Mouse (Mus musculus) kidney, embryonic 14.5 days (tissue): ENCODE results near the gene Them7. TPM values are rescaled to one million over a fixed set of nuclear protein-coding genes. Genes with fewer than 3 reads are reported as not detected.

Source experiments
- ATAC-seq: fragments of 200-750 bp; cut with Nextera tagmentation; 2 replicates; pipeline ENCODE4 v1.8.0; 2017; ENCODE audit warnings: moderate number of reproducible peaks, mild to moderate bottlenecking, moderate TSS enrichment, moderate library complexity; ENCODE audit not compliant: low FRiP score, low TSS enrichment
- H3K27ac ChIP-seq: fragments of 300-500 bp; sonication (generic); 2 replicates; pipeline ENCODE4 v1.5.1; 2014; ENCODE audit warnings: low read depth, mild to moderate bottlenecking, low read length, moderate library complexity, mixed read lengths
- H3K27me3 ChIP-seq: fragments of 300-500 bp; sonication (generic); 2 replicates; pipeline ENCODE4 v1.6.1; 2014; ENCODE audit warnings: mild to moderate bottlenecking, low read length; ENCODE audit not compliant: control insufficient read depth, insufficient read depth
- H3K36me3 ChIP-seq: fragments of 300-500 bp; sonication (generic); 2 replicates; pipeline ENCODE4 v1.6.1; 2014; ENCODE audit warnings: low read length, mixed read lengths; ENCODE audit not compliant: control insufficient read depth, insufficient read depth
- H3K4me1 ChIP-seq: fragments of 300-500 bp; sonication (generic); 2 replicates; pipeline ENCODE4 v1.6.1; 2014; ENCODE audit warnings: low read length, mixed read lengths; ENCODE audit not compliant: control insufficient read depth, insufficient read depth
- H3K4me2 ChIP-seq: fragments of 300-500 bp; sonication (generic); replicated peaks from 2 replicates; pipeline ENCODE4 v1.6.1; 2014; ENCODE audit warnings: low read depth, mild to moderate bottlenecking, low read length
- H3K4me3 ChIP-seq: fragments of 300-500 bp; sonication (generic); 2 replicates; pipeline ENCODE4 v1.5.1; 2014; ENCODE audit warnings: mild to moderate bottlenecking, low read length
- H3K9ac ChIP-seq: fragments of 300-500 bp; sonication (generic); 2 replicates; pipeline ENCODE4 v1.6.1; 2014; ENCODE audit warnings: low read depth, mild to moderate bottlenecking, low read length, moderate library complexity
- H3K9me3 ChIP-seq: fragments of 300-500 bp; sonication (generic); 2 replicates; pipeline ENCODE4 v1.6.1; 2016; ENCODE audit warnings: low read length; ENCODE audit not compliant: control insufficient read depth
- WGBS: fragments of 180-500 bp; shearing (Covaris S2); extraction: QIAGEN DNeasy Blood & Tissue Kit; methylation state at CpG from one replicate; pipeline ENCODE4 v1.1.7; 2014; 5-methylcytosine and 5-hydroxymethylcytosine counted together
- polyA plus RNA-seq: library from polyadenylated mRNA; unstranded; fragments of >200 nt; fragmentation: Nextera tagmentation; extraction: Ambion mirVana; gene quantifications from 2 replicates; pipeline ENCODE4 v1.2.1, GENCODE M21; 2014

Them7 gene
- polyA plus RNA-seq, 1 experiment from 2014 or later, result 0.89 TPM

- WGBS, result 52% methylated on average over 13 of the region's 13 CpGs
- Histone ChIP-seq H3K4me2 (no peak overlapping the region), H3K27me3 (no peaks in the 10 kb centered on the region), H3K9ac (no peak overlapping the region), H3K4me3 (no peak overlapping the region), H3K36me3 (no peaks in the 10 kb centered on the region), H3K9me3 (no peaks in the 10 kb centered on the region), H3K27ac (no peak overlapping the region), H3K4me1 (no peaks in the 10 kb centered on the region)
- ATAC-seq, result no peak
Observed at GRCm38 (mm10) chr2:105311414-105311813, 87.3 kb downstream of the Them7 start.

DNA sequence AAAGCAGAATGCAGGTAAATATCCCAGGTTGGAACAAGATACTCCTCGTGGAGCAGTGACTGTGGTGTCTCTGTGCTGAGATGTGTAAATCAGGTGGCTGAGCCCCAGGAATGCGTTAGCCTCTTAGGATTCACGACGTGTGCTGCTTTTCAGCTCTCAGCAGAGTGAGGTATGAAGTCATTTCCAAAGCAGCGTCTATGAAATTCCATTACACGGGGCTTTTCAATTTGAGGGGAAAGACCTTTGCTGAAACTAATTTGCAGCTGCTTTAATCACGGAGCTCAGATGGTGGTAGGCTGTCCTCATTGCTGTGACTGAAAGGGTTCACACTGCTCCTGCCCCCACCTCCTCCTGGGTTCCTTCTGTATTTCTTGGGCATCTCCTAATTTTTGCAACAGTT, 87.9 kb downstream of the Them7 start:
- H3K9ac ChIP-seq, result no peak overlapping the region
- no peaks in the 10 kb centered on the region for H3K4me1 ChIP-seq
- no peak overlapping the region for H3K27ac ChIP-seq
- WGBS, result 9% methylated on average over 7 of the region's 7 CpGs
- H3K36me3 ChIP-seq, result no peaks in the 10 kb centered on the region
- ATAC-seq, result no peak
- no peaks in the 10 kb centered on the region for H3K27me3 ChIP-seq
- H3K9me3 ChIP-seq, result no peaks in the 10 kb centered on the region
- no peak overlapping the region for H3K4me2 ChIP-seq
- no peak overlapping the region for H3K4me3 ChIP-seq

DNA sequence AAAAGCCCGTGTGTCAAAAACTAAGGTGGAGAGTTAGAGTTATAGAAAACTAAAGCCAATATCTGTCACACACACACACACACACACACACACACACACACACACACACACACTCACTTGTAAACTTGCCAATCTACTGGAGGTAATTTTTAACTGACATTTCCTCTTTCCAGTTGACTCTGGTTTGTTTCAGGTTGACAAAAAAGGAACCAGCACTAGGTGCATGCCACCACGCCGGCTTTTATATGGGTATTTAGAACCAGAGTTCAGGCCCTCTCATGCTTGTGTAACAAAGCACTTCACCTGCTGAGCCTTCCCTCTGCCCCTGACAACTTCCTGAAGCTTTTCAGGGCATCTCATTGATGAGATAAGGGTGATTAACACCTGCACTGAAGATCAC, 89.0 kb downstream of the Them7 start:
- H3K36me3 ChIP-seq, result no peaks in the 10 kb centered on the region
- H3K27me3 ChIP-seq, result no peaks in the 10 kb centered on the region
- H3K27ac ChIP-seq, result no peak overlapping the region
- ATAC-seq, result no peak
- H3K4me1 ChIP-seq, result no peaks in the 10 kb centered on the region
- no peak overlapping the region for H3K4me3 ChIP-seq
- no peak overlapping the region for H3K9ac ChIP-seq
- no peaks in the 10 kb centered on the region for H3K9me3 ChIP-seq
- H3K4me2 ChIP-seq, result no peak overlapping the region
- WGBS, result 51% methylated on average over 3 of the region's 3 CpGs

- Histone ChIP-seq H3K4me1 (no peaks in the 10 kb centered on the region), H3K27ac (no peak overlapping the region), H3K9me3 (no peaks in the 10 kb centered on the region), H3K9ac (no peak overlapping the region), H3K4me3 (no peak overlapping the region), H3K36me3 (no peaks in the 10 kb centered on the region), H3K4me2 (no peak overlapping the region), H3K27me3 (no peaks in the 10 kb centered on the region)
- ATAC-seq, result no peak
- 68% methylated on average over 13 of the region's 13 CpGs for WGBS
Observed at GRCm38 (mm10) chr2:105317556-105318184, 93.5 kb downstream of the Them7 start.

DNA sequence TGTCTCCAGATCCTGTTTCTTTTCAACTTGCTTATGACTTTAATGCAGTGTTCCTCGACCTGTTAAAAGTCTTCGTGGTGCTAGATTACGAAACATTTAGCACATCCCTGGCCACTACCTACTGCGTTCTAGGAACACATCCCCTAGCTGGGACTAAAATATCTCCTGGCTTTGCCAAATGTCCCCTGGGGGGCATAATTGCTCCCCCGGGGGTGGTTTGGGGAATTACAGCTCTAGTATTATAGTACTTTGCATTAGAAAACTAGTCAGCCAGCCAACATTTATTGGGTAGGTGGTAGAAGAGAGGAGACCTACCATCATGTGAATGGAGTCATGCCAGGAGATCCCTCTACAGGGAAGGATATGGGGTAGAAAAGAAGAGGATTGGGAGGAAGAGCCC, 101.9 kb downstream of the Them7 start:
- Histone ChIP-seq H3K4me3 (no peak overlapping the region), H3K4me2 (no peak overlapping the region), H3K4me1 (no peaks in the 10 kb centered on the region), H3K36me3 (no peaks in the 10 kb centered on the region), H3K9me3 (no peaks in the 10 kb centered on the region), H3K9ac (no peak overlapping the region), H3K27ac (no peak overlapping the region), H3K27me3 (no peaks in the 10 kb centered on the region)
- 91% methylated on average over 5 of the region's 5 CpGs for WGBS
- no peak for ATAC-seq

DNA sequence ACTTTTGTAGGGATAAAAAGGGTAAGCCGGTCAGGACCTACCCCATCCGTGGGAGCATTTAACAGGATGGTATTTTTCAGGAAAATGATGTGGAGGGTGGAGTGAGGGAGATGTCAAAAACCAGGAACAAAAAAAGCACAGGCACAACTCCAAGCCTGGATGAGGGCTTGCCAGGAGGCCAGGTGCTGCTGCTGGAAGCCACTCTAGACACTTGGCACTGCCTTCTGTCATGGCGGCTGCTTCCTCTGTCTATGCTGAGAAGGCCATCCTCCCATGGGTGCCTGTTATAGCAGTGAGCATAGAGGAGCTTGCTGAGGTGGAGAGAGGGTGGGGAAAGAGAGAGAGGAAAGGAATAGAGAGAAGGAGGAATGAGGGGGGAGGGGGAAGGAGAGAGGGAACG, 105.9 kb downstream of the Them7 start:
- H3K4me2 ChIP-seq, result no peak overlapping the region
- no peak overlapping the region for H3K4me3 ChIP-seq
- H3K36me3 ChIP-seq, result no peaks in the 10 kb centered on the region
- no peaks in the 10 kb centered on the region for H3K27me3 ChIP-seq
- no peak overlapping the region for H3K27ac ChIP-seq
- no peaks in the 10 kb centered on the region for H3K9me3 ChIP-seq
- ATAC-seq, result no peak
- H3K4me1 ChIP-seq, result no peaks in the 10 kb centered on the region
- WGBS, result 89% methylated on average over 4 of the region's 4 CpGs
- no peak overlapping the region for H3K9ac ChIP-seq

DNA sequence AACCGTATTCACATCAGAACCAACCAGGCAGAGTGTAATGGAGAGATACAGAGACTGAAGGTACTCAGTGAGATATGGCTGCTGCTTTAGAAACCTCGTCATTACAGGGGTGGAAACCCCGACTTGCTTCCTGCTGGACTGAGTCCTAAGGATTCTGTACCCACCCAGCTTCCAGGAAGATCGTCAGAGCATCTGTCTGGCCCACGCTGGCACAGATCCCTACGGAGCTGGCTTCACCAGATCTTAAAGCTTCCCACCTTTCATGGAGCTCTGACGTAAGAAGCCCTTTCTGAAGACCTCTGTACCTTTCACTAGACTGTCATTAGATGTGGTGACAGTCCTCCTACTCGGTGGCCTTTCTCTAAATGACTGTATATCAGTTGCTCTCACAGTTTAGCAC, 109.0 kb downstream of the Them7 start:
- 72% methylated on average over 8 of the region's 8 CpGs for WGBS
- Histone ChIP-seq H3K9me3 (no peaks in the 10 kb centered on the region), H3K9ac (no peak overlapping the region), H3K4me1 (peaks cover 13% of the 10 kb centered on the region), H3K4me2 (no peak overlapping the region), H3K4me3 (no peak overlapping the region), H3K36me3 (no peaks in the 10 kb centered on the region), H3K27ac (no peak overlapping the region), H3K27me3 (no peaks in the 10 kb centered on the region)
- no peak for ATAC-seq

DNA sequence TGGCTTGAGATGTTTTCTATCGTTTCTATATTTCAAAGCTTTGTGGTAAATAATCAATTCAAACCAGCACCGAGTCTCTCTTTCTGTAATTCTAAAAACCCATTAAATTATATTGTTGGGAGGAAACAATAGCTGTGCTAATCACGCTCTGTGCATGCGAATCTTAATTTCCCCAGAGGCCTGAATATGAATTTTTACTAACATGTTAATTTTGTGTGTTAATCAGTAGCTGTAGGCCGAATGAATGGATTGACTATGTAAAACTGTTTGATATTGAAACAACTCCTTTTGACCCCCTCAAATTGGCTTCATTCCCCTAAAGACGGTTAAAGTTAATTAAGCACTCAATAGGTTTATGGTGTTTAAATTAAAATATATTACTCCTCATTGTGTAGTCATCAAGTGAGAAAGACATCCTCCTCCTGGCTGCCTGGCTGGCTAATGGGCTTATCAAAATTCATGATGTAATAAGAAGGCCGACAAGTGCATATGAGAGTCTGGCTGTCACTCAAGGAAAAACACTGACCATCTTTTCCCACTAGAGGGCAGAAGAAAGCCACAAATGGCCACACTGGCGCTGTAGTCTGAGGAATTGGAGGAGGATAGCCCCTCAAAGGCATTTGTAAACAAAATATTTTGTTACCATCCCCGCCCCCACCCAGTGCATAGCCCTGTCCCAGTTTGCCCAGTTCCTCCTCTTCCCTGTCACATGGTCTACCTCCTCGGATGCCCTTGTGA, 110.0 kb downstream of the Them7 start:
- H3K36me3 ChIP-seq, result no peaks in the 10 kb centered on the region
- no peak overlapping the region for H3K4me3 ChIP-seq
- no peak overlapping the region for H3K4me2 ChIP-seq
- peaks cover 13% of the 10 kb centered on the region for H3K4me1 ChIP-seq
- 45% methylated on average over 10 of the region's 10 CpGs for WGBS
- no peaks in the 10 kb centered on the region for H3K27me3 ChIP-seq
- ATAC-seq, result peak; percentile 68
- H3K27ac ChIP-seq, result no peak overlapping the region
- H3K9ac ChIP-seq, result no peak overlapping the region
- no peaks in the 10 kb centered on the region for H3K9me3 ChIP-seq

GRCm38 (mm10) chr2:105335661-105336060, 111.5 kb downstream of the Them7 start:
- Histone ChIP-seq H3K27me3 (no peaks in the 10 kb centered on the region), H3K9ac (no peak overlapping the region), H3K36me3 (no peaks in the 10 kb centered on the region), H3K4me3 (no peak overlapping the region), H3K4me2 (no peak overlapping the region), H3K4me1 (peaks cover 13% of the 10 kb centered on the region), H3K9me3 (no peaks in the 10 kb centered on the region), H3K27ac (peak overlapping the region; percentile 65)
- 67% methylated on average over 2 of the region's 2 CpGs for WGBS
- no peak for ATAC-seq
